Mouse (Mus musculus): ENCODE measurements around the gene Adra2c.

The Adra2c gene

DNA sequence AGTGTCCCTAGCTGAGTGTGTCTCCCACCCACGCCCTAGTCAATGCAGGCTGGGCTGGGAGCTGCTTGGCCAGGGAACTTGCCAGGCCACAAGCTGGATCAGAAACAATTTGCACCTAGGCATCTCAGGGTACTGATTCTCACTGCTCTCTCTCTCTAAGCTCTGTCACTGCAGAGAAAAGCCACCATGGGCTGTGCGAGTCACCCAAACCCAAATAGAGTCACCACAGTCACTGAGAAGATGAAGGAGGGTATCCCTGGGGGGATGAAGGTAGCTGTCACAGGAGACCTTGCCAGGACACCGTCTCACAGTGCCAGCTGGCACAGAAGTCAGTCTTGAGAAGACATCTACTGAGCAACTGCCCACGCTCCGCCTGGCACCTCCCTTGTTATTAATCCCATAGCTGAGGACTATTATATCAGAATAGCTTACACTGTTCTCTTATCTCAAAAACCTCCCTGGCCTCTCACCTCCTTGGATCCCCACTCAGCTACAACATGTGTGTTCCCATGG is 33.7 kb downstream of the Adra2c start:
- DNase-seq = no peak

DNA sequence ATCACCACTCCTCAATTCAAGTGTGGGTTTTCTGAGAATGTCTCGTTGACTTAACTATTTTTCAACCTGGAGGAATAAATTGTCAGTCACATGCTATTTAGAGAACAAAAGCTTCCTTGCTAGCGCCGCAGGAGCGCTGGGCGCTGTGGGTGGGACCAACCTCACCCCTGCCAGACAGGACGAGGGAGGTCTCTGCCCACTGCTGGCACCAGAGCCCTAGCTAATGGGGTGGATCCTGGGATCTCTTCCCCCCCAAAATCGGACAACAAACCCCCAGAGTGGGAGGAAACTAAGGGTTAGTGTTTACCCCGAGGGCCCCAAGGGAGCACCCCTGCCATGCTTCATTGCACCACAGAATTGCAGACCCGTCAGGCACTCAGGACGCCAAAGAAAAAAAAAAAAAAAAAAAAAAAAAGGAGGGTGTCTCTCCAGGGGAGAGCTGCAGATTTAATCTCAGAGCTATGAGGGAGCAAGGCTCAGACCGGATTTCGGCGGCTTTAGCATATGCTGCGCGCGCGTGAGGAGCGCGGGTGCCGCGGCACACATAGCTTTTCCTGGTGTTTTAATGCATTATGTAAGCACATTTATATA is 35.2 kb downstream of the Adra2c start:
- DNase-seq = no peak

DNA sequence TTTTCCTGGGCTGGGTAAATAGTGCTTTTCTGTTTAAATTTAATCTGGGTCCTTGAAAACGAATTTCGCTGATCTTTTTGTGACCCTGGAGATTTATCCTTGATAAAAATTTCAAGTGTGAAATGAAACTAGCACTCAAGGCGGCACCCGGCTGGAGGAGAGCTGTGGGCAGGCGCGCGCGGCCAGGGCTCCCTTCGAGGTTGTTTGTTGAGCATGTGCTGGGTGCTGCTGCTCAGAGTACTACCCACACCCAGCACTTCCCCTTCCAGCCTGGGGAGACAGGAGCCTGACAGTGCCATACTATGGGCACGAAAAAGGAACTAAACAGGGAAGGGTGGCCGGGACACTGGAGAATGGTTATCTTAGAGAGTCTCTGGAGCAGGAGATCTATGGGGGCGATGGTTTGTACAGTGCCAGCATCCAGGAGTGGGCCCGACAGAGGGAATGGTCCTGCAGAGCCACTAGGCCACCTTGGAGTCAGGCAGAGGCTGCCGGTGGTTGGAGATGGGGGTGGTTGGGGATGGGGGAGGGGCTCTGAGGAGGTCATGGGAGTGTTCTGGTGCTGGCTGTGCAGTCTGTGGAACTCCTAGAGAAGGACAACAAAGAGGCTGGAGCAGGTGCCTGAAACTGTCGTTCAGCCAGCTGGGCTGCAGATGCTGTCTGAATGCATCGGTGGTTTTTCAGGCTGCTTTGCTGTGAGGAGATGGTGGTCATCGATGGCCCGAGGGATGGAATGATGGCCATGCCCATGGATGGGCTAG is 35.9 kb downstream of the Adra2c start:
- DNase-seq = no peak

GRCm38 (mm10) chr5:35314629-35315028 is 36.5 kb downstream of the Adra2c start:
- DNase-seq = no peak

DNA sequence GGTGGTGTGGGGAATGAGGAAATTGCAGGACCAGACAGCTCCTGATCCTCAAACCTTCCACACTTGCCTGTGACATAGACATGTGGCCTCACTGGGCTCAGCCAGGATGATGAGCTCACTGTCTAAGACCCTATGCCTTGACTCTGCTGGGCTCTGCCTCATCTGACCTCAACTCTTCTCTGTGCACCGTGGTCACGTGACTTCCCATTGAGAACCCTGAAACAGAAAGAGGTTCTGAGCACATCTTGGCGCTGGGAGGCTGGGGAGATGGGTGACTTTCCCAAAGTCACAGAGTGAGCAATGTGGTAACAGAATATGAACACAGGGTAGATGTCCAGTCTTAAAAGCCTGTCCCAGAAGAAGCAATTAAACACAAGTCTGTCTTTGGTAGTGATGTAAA is 37.1 kb downstream of the Adra2c start:
- DNase-seq = no peak

GRCm38 (mm10) chr5:35320650-35321049 is 42.5 kb downstream of the Adra2c start:
- no peak for DNase-seq

- DNase-seq = peak; percentile 38
These were observed 52.7 kb downstream of the Adra2c start for GRCm38 (mm10) chr5:35330822-35331221.

Data from layer of hippocampus, adult 9-11 months (tissue).